Mouse (Mus musculus): ENCODE data around the gene BC030870. TPM values are rescaled to one million over a fixed set of nuclear protein-coding genes. Genes with fewer than 3 reads are reported as not detected.

The BC030870 gene
- total RNA-seq, 2 experiments from 2014 or later: not detected

Small RNA genes within 50 kb of the gene (microRNA-seq; reads per million reads assigned to microRNA genes)
- gene Gm24333: not detected

Other genes with a start within 250 kb of the BC030870 start
- gene Tmem192, start 182.4 kb downstream of the BC030870 start, total RNA-seq (2021): 10 to 100 TPM; 14.7 to 15.0 TPM
- gene Trim75, start 141.7 kb downstream of the BC030870 start, total RNA-seq (2021): not detected
- not detected for gene Trim61, start 111.0 kb downstream of the BC030870 start, total RNA-seq (2021)
- gene Trim60, start 111.0 kb downstream of the BC030870 start, total RNA-seq (2021): not detected
- not detected for gene Apela, start 92.2 kb downstream of the BC030870 start, total RNA-seq (2021)
- not detected for gene Gm10663, start 54.5 kb downstream of the BC030870 start, total RNA-seq (2021)

All from left cerebral cortex, postnatal 10 days (tissue).